Mouse (Mus musculus): Measurements from ENCODE around the gene Pom121l2. TPM values are rescaled to one million over a fixed set of nuclear protein-coding genes. Genes with fewer than 3 reads are reported as not detected.

The Pom121l2 gene
- total RNA-seq, 2 experiments from 2014 or later: 0.25 TPM; not detected in 1

GRCm38 (mm10) chr13:21993957-21994738 is 13.2 kb downstream of the Pom121l2 start:
- peak; percentile 37 for ATAC-seq (replicated peaks; ENCODE audit: poor library complexity)

GRCm38 (mm10) chr13:21994896-21995295 is 13.9 kb downstream of the Pom121l2 start:
- ATAC-seq (replicated peaks; ENCODE audit: poor library complexity): no peak

GRCm38 (mm10) chr13:21995331-21995914 is 14.4 kb downstream of the Pom121l2 start:
- peak; percentile 67 for ATAC-seq (replicated peaks; ENCODE audit: poor library complexity)

GRCm38 (mm10) chr13:21996101-21996839 is 15.3 kb downstream of the Pom121l2 start:
- ATAC-seq (replicated peaks; ENCODE audit: poor library complexity): peak; percentile 33

- no peak for ATAC-seq (replicated peaks; ENCODE audit: poor library complexity)
Measured at GRCm38 (mm10) chr13:21996840-21997185, 15.8 kb downstream of the Pom121l2 start.

- no peak for ATAC-seq (replicated peaks; ENCODE audit: poor library complexity)
Measured at GRCm38 (mm10) chr13:21997201-21997820, 16.3 kb downstream of the Pom121l2 start.

GRCm38 (mm10) chr13:21997821-21998220 is 16.8 kb downstream of the Pom121l2 start:
- ATAC-seq (replicated peaks; ENCODE audit: poor library complexity): no peak

- no peak for ATAC-seq (replicated peaks; ENCODE audit: poor library complexity)
Measured at GRCm38 (mm10) chr13:21998412-21998811, 17.4 kb downstream of the Pom121l2 start.

GRCm38 (mm10) chr13:21999147-21999546 is 18.2 kb downstream of the Pom121l2 start:
- ATAC-seq (replicated peaks; ENCODE audit: poor library complexity): no peak

GRCm38 (mm10) chr13:22001346-22001745 is 20.4 kb downstream of the Pom121l2 start:
- peak; percentile 30 for ATAC-seq (replicated peaks; ENCODE audit: poor library complexity)

- peak; percentile 55 for ATAC-seq (replicated peaks; ENCODE audit: poor library complexity)
Measured at GRCm38 (mm10) chr13:22001823-22002222, 20.8 kb downstream of the Pom121l2 start.

- peak; percentile 54 for ATAC-seq (replicated peaks; ENCODE audit: poor library complexity)
Measured at GRCm38 (mm10) chr13:22005605-22006333, 24.8 kb downstream of the Pom121l2 start.

GRCm38 (mm10) chr13:22006334-22007120 is 25.5 kb downstream of the Pom121l2 start:
- ATAC-seq (replicated peaks; ENCODE audit: poor library complexity): peak; percentile 54

GRCm38 (mm10) chr13:22007121-22007510 is 26.1 kb downstream of the Pom121l2 start:
- no peak for ATAC-seq (replicated peaks; ENCODE audit: poor library complexity)

- ATAC-seq (replicated peaks; ENCODE audit: poor library complexity): no peak
Measured at GRCm38 (mm10) chr13:22007872-22008271, 26.9 kb downstream of the Pom121l2 start.

- ATAC-seq (replicated peaks; ENCODE audit: poor library complexity): no peak
Measured at GRCm38 (mm10) chr13:22008707-22009106, 27.7 kb downstream of the Pom121l2 start.

- ATAC-seq (replicated peaks; ENCODE audit: poor library complexity): no peak
Measured at GRCm38 (mm10) chr13:22009642-22010041, 28.6 kb downstream of the Pom121l2 start, which contains the start of gene Prss16. Gene Prss16, minus strand, starts transcription at chr13:22009742.

GRCm38 (mm10) chr13:22013716-22014115 is 32.7 kb downstream of the Pom121l2 start:
- no peak for ATAC-seq (replicated peaks; ENCODE audit: poor library complexity)

GRCm38 (mm10) chr13:22014411-22014845 is 33.4 kb downstream of the Pom121l2 start:
- ATAC-seq (replicated peaks; ENCODE audit: poor library complexity): no peak

Data from megakaryocyte progenitor cell, adult 5-6 weeks (primary cell).